Mouse (Mus musculus): ENCODE data around the gene Fras1. TPM values are rescaled to one million over a fixed set of nuclear protein-coding genes. Genes with fewer than 3 reads are reported as not detected.
A peak's percentile ranks its signal among the peaks of the same experiment; 100 is the strongest.

The Fras1 gene
- polyA plus RNA-seq, 1 experiment from 2014 or later = 13.9 TPM

GRCm38 (mm10) chr5:96501783-96502182, 128.0 kb downstream of the Fras1 start:
- no peaks in the 10 kb centered on the region for H3K4me1 ChIP-seq (ENCODE audit: control insufficient read depth, insufficient read depth, low read length)
- no peak overlapping the region for H3K4me2 ChIP-seq (ENCODE audit: low read depth, low read length)
- 75% methylated on average over 4 of the region's 4 CpGs for WGBS
- H3K36me3 ChIP-seq (ENCODE audit: control insufficient read depth, insufficient read depth, low read length) = no peaks in the 10 kb centered on the region
- no peak overlapping the region for H3K4me3 ChIP-seq (ENCODE audit: low read length)
- ATAC-seq = no peak
- H3K27me3 ChIP-seq (replicated peaks; ENCODE audit: control insufficient read depth, insufficient read depth, low read length) = no peaks in the 10 kb centered on the region
- no peak overlapping the region for H3K9ac ChIP-seq (ENCODE audit: low read depth, low read length)
- H3K9me3 ChIP-seq (ENCODE audit: control insufficient read depth, low read length) = no peaks in the 10 kb centered on the region
- H3K27ac ChIP-seq (ENCODE audit: low read length) = no peak overlapping the region

GRCm38 (mm10) chr5:96502400-96502799, 128.6 kb downstream of the Fras1 start:
- Histone ChIP-seq H3K4me1 (ENCODE audit: control insufficient read depth, insufficient read depth, low read length) (no peaks in the 10 kb centered on the region), H3K27ac (ENCODE audit: low read length) (no peak overlapping the region), H3K27me3 (replicated peaks; ENCODE audit: control insufficient read depth, insufficient read depth, low read length) (no peaks in the 10 kb centered on the region), H3K9ac (ENCODE audit: low read depth, low read length) (no peak overlapping the region), H3K4me2 (ENCODE audit: low read depth, low read length) (no peak overlapping the region), H3K9me3 (ENCODE audit: control insufficient read depth, low read length) (no peaks in the 10 kb centered on the region), H3K4me3 (ENCODE audit: low read length) (no peak overlapping the region), H3K36me3 (ENCODE audit: control insufficient read depth, insufficient read depth, low read length) (no peaks in the 10 kb centered on the region)
- ATAC-seq = peak; percentile 44; the same call in 1 of the 2 replicates
- WGBS = 65% methylated on average over 1 of the region's 1 CpGs

GRCm38 (mm10) chr5:96511005-96511404, 137.2 kb downstream of the Fras1 start:
- Histone ChIP-seq H3K27me3 (replicated peaks; ENCODE audit: control insufficient read depth, insufficient read depth, low read length) (no peaks in the 10 kb centered on the region), H3K27ac (ENCODE audit: low read length) (no peak overlapping the region), H3K4me2 (ENCODE audit: low read depth, low read length) (no peak overlapping the region), H3K9ac (ENCODE audit: low read depth, low read length) (no peak overlapping the region), H3K9me3 (ENCODE audit: control insufficient read depth, low read length) (no peaks in the 10 kb centered on the region), H3K36me3 (ENCODE audit: control insufficient read depth, insufficient read depth, low read length) (no peaks in the 10 kb centered on the region), H3K4me3 (ENCODE audit: low read length) (no peak overlapping the region), H3K4me1 (ENCODE audit: control insufficient read depth, insufficient read depth, low read length) (no peaks in the 10 kb centered on the region)
- no peak for ATAC-seq
- WGBS = 78% methylated on average over 5 of the region's 5 CpGs

- H3K9me3 ChIP-seq (ENCODE audit: control insufficient read depth, low read length) = peaks cover 3% of the 10 kb centered on the region; the same call in 1 of the 2 replicates
- no peak for ATAC-seq
- no peaks in the 10 kb centered on the region for H3K36me3 ChIP-seq (ENCODE audit: control insufficient read depth, insufficient read depth, low read length)
- H3K4me2 ChIP-seq (ENCODE audit: low read depth, low read length) = no peak overlapping the region
- no peaks in the 10 kb centered on the region for H3K4me1 ChIP-seq (ENCODE audit: control insufficient read depth, insufficient read depth, low read length)
- no peaks in the 10 kb centered on the region for H3K27me3 ChIP-seq (replicated peaks; ENCODE audit: control insufficient read depth, insufficient read depth, low read length)
- H3K4me3 ChIP-seq (ENCODE audit: low read length) = no peak overlapping the region
- WGBS = 77% methylated on average over 4 of the region's 4 CpGs
- no peak overlapping the region for H3K27ac ChIP-seq (ENCODE audit: low read length)
- H3K9ac ChIP-seq (ENCODE audit: low read depth, low read length) = no peak overlapping the region
These were observed 139.6 kb downstream of the Fras1 start for GRCm38 (mm10) chr5:96513327-96513726.

GRCm38 (mm10) chr5:96515860-96516311, 142.1 kb downstream of the Fras1 start:
- Histone ChIP-seq H3K4me3 (ENCODE audit: low read length) (no peak overlapping the region), H3K36me3 (ENCODE audit: control insufficient read depth, insufficient read depth, low read length) (no peaks in the 10 kb centered on the region), H3K27ac (ENCODE audit: low read length) (no peak overlapping the region), H3K9ac (ENCODE audit: low read depth, low read length) (no peak overlapping the region), H3K9me3 (ENCODE audit: control insufficient read depth, low read length) (peaks cover 3% of the 10 kb centered on the region; the same call in 1 of the 2 replicates), H3K4me1 (ENCODE audit: control insufficient read depth, insufficient read depth, low read length) (no peaks in the 10 kb centered on the region), H3K27me3 (replicated peaks; ENCODE audit: control insufficient read depth, insufficient read depth, low read length) (no peaks in the 10 kb centered on the region), H3K4me2 (ENCODE audit: low read depth, low read length) (no peak overlapping the region)
- WGBS = 80% methylated on average over 3 of the region's 3 CpGs
- ATAC-seq = no peak

- WGBS = 78% methylated on average over 6 of the region's 6 CpGs
These were observed 142.6 kb downstream of the Fras1 start for GRCm38 (mm10) chr5:96516329-96516728.

GRCm38 (mm10) chr5:96521541-96521940, 147.8 kb downstream of the Fras1 start:
- H3K4me2 ChIP-seq (ENCODE audit: low read depth, low read length) = peak overlapping the region; percentile 34
- H3K4me3 ChIP-seq (ENCODE audit: low read length) = peak overlapping the region; percentile 4; the same call in 1 of the 2 replicates
- 62% methylated on average over 9 of the region's 9 CpGs for WGBS
- H3K36me3 ChIP-seq (ENCODE audit: control insufficient read depth, insufficient read depth, low read length) = no peaks in the 10 kb centered on the region
- no peak overlapping the region for H3K9ac ChIP-seq (ENCODE audit: low read depth, low read length)
- peak overlapping the region; percentile 15; the same call in 1 of the 2 replicates for H3K27ac ChIP-seq (ENCODE audit: low read length)
- H3K9me3 ChIP-seq (ENCODE audit: control insufficient read depth, low read length) = peaks cover 3% of the 10 kb centered on the region; the same call in 1 of the 2 replicates
- peak; percentile 67 for ATAC-seq
- 0 out of 2 replicates have a peak, but pooled peaks cover 3% of the 10 kb centered on the region for H3K4me1 ChIP-seq (ENCODE audit: control insufficient read depth, insufficient read depth, low read length)
- no peaks in the 10 kb centered on the region for H3K27me3 ChIP-seq (replicated peaks; ENCODE audit: control insufficient read depth, insufficient read depth, low read length)

More at GRCm38 (mm10) chr5:96516329-96516728, 142.6 kb downstream of the Fras1 start:
- H3K27me3 ChIP-seq (replicated peaks; ENCODE audit: control insufficient read depth, insufficient read depth, low read length) = no peaks in the 10 kb centered on the region
- no peak overlapping the region for H3K4me3 ChIP-seq (ENCODE audit: low read length)
- H3K27ac ChIP-seq (ENCODE audit: low read length) = no peak overlapping the region
- no peak overlapping the region for H3K4me2 ChIP-seq (ENCODE audit: low read depth, low read length)
- peaks cover 3% of the 10 kb centered on the region; the same call in 1 of the 2 replicates for H3K9me3 ChIP-seq (ENCODE audit: control insufficient read depth, low read length)
- no peaks in the 10 kb centered on the region for H3K36me3 ChIP-seq (ENCODE audit: control insufficient read depth, insufficient read depth, low read length)
- ATAC-seq = no peak
- H3K4me1 ChIP-seq (ENCODE audit: control insufficient read depth, insufficient read depth, low read length) = no peaks in the 10 kb centered on the region
- no peak overlapping the region for H3K9ac ChIP-seq (ENCODE audit: low read depth, low read length)

GRCm38 (mm10) chr5:96522909-96523409, 149.2 kb downstream of the Fras1 start:
- H3K27ac ChIP-seq (ENCODE audit: low read length) = no peak overlapping the region
- no peak overlapping the region for H3K4me3 ChIP-seq (ENCODE audit: low read length)
- H3K36me3 ChIP-seq (ENCODE audit: control insufficient read depth, insufficient read depth, low read length) = no peaks in the 10 kb centered on the region
- no peaks in the 10 kb centered on the region for H3K27me3 ChIP-seq (replicated peaks; ENCODE audit: control insufficient read depth, insufficient read depth, low read length)
- WGBS = 58% methylated on average over 5 of the region's 5 CpGs
- ATAC-seq = peak; percentile 44; the same call in 1 of the 2 replicates
- no peak overlapping the region for H3K9ac ChIP-seq (ENCODE audit: low read depth, low read length)
- 0 out of 2 replicates have a peak, but pooled peaks cover 3% of the 10 kb centered on the region for H3K4me1 ChIP-seq (ENCODE audit: control insufficient read depth, insufficient read depth, low read length)
- H3K9me3 ChIP-seq (ENCODE audit: control insufficient read depth, low read length) = no peaks in the 10 kb centered on the region
- no peak overlapping the region for H3K4me2 ChIP-seq (ENCODE audit: low read depth, low read length)

GRCm38 (mm10) chr5:96528296-96528695, 154.5 kb downstream of the Fras1 start:
- Histone ChIP-seq H3K27ac (ENCODE audit: low read length) (no peak overlapping the region), H3K27me3 (replicated peaks; ENCODE audit: control insufficient read depth, insufficient read depth, low read length) (no peaks in the 10 kb centered on the region), H3K4me2 (ENCODE audit: low read depth, low read length) (no peak overlapping the region), H3K36me3 (ENCODE audit: control insufficient read depth, insufficient read depth, low read length) (no peaks in the 10 kb centered on the region), H3K9ac (ENCODE audit: low read depth, low read length) (no peak overlapping the region), H3K9me3 (ENCODE audit: control insufficient read depth, low read length) (no peaks in the 10 kb centered on the region), H3K4me3 (ENCODE audit: low read length) (no peak overlapping the region), H3K4me1 (ENCODE audit: control insufficient read depth, insufficient read depth, low read length) (0 out of 2 replicates have a peak, but pooled peaks cover under 1% of the 10 kb centered on the region)
- 58% methylated on average over 7 of the region's 7 CpGs for WGBS
- no peak for ATAC-seq

- H3K27ac ChIP-seq (ENCODE audit: low read length) = no peak overlapping the region
- WGBS = 79% methylated on average over 3 of the region's 3 CpGs
- H3K27me3 ChIP-seq (replicated peaks; ENCODE audit: control insufficient read depth, insufficient read depth, low read length) = no peaks in the 10 kb centered on the region
- no peak overlapping the region for H3K4me2 ChIP-seq (ENCODE audit: low read depth, low read length)
- ATAC-seq = no peak
- no peaks in the 10 kb centered on the region for H3K36me3 ChIP-seq (ENCODE audit: control insufficient read depth, insufficient read depth, low read length)
- H3K4me1 ChIP-seq (ENCODE audit: control insufficient read depth, insufficient read depth, low read length) = no peaks in the 10 kb centered on the region
- no peak overlapping the region for H3K9ac ChIP-seq (ENCODE audit: low read depth, low read length)
- no peaks in the 10 kb centered on the region for H3K9me3 ChIP-seq (ENCODE audit: control insufficient read depth, low read length)
- no peak overlapping the region for H3K4me3 ChIP-seq (ENCODE audit: low read length)
These were observed 156.8 kb downstream of the Fras1 start for GRCm38 (mm10) chr5:96530516-96530915.

Measured in intestine, embryonic 16.5 days (tissue).